Mouse (Mus musculus) neural tube, embryonic 12.5 days (tissue): ENCODE measurements at regions not wholly inside any gene's neighbourhood (a gene's known extent, or its start where the extent isn't known, plus 50 kb on each side); places are given as distances from the start of the nearest gene placed in this dataset.

ENCODE experiments used
- ATAC-seq: fragments of 200-750 bp; cut with Nextera tagmentation; 2 replicates; pipeline ENCODE4 v1.8.0; 2017; ENCODE audit warnings: low read depth, mild to moderate bottlenecking, moderate TSS enrichment, moderate library complexity; ENCODE audit not compliant: low FRiP score
- H3K27ac ChIP-seq: fragments of 300-500 bp; sonication (generic); 2 replicates; pipeline ENCODE4 v1.5.1; 2016
- H3K27me3 ChIP-seq: fragments of 300-500 bp; sonication (generic); replicated peaks from 2 replicates; pipeline ENCODE4 v1.6.1; 2016; ENCODE audit warnings: mild to moderate bottlenecking
- H3K36me3 ChIP-seq: fragments of 300-500 bp; sonication (generic); 2 replicates; pipeline ENCODE4 v1.6.1; 2016; ENCODE audit warnings: mild to moderate bottlenecking
- H3K4me1 ChIP-seq: fragments of 300-500 bp; sonication (generic); 2 replicates; pipeline ENCODE4 v1.6.1; 2016
- H3K4me2 ChIP-seq: fragments of 300-500 bp; sonication (generic); replicated peaks from 2 replicates; pipeline ENCODE4 v1.6.1; 2016; ENCODE audit warnings: mild to moderate bottlenecking
- H3K4me3 ChIP-seq: fragments of 300-500 bp; sonication (generic); 2 replicates; pipeline ENCODE4 v1.5.1; 2016
- H3K9ac ChIP-seq: fragments of 300-500 bp; sonication (generic); 2 replicates; pipeline ENCODE4 v1.6.1; 2016; ENCODE audit warnings: mild to moderate bottlenecking
- H3K9me3 ChIP-seq: fragments of 300-500 bp; sonication (generic); 2 replicates; pipeline ENCODE4 v1.6.1; 2016; ENCODE audit warnings: mild to moderate bottlenecking
- WGBS: fragments of 180-500 bp; shearing (Covaris S2); methylation state at CpG from one replicate; pipeline ENCODE4 v1.1.7; 2016; 5-methylcytosine and 5-hydroxymethylcytosine counted together

DNA sequence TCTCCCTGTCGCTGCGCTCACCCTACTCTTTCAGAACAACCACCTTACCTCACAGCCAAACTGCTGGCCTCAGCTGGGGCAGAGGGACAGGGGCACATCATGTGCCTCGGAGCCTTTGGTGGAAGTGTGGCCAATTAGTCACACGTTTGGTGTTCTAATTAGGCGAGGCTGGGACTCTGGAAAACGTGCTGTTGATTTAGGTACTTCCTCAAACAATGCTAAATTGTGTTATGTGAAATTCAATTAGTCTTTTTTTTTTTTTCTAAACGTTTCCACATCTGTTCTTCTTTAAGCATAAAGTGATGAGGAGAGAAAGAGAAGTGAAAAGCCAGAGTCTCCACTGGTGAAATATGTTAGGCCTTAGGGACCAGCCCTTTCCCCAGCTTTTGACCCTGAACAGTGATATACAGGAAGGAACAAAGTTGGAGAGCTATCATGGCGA is 174.1 kb downstream of the Tbx18 start:
- 28% methylated on average over 8 of the region's 8 CpGs for WGBS
- no peaks in the 10 kb centered on the region for H3K9me3 ChIP-seq
- H3K4me3 ChIP-seq = no peak overlapping the region
- H3K27me3 ChIP-seq = no peaks in the 10 kb centered on the region
- no peak overlapping the region for H3K9ac ChIP-seq
- H3K4me2 ChIP-seq = no peak overlapping the region
- 0 out of 2 replicates have a peak, but pooled peaks have one; percentile 25 for ATAC-seq
- no peak overlapping the region for H3K27ac ChIP-seq
- H3K4me1 ChIP-seq = no peaks in the 10 kb centered on the region
- H3K36me3 ChIP-seq = no peaks in the 10 kb centered on the region

DNA sequence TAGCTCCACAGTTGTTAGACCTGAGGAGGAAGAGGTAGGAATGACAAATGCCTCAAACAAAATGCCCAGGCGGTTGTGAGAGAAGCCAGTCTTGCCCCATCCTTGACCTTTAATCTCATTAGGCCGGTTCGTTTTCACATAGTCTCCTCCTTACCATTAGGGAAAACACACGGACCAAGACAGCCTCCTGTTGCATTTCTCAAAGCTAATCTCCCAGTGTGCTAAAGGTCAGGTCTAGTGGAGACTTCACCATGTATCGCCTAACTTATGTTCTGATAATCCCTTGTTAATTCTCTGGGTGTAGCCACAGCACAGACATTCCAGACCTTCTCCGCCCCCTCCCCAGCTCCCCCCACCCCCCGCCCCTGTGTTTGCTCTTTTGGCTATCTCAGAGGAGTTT is 174.5 kb downstream of the Tbx18 start:
- 49% methylated on average over 7 of the region's 7 CpGs for WGBS
- Histone ChIP-seq H3K4me3 (no peak overlapping the region), H3K4me2 (no peak overlapping the region), H3K4me1 (no peaks in the 10 kb centered on the region), H3K27ac (no peak overlapping the region), H3K27me3 (no peaks in the 10 kb centered on the region), H3K36me3 (no peaks in the 10 kb centered on the region), H3K9ac (no peak overlapping the region), H3K9me3 (no peaks in the 10 kb centered on the region)
- ATAC-seq = peak; percentile 21; the same call in 1 of the 2 replicates

DNA sequence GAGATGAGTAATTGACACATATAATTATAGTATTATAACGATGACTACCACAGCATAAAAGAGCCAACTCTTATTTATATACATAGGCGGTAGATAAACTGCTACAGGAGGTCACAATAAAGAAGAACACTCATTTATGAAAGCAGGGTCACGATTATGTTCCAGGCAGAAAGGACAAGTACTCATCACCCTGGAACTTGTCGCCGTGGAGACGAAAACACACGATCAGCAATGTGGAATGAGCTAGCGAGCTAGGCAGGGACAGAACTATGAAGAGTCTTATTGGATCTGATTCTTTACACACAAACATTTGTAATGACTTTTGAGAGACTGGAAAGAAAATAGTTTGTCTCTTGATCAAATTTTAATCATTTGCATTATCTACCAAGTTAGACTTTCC is 197.9 kb downstream of the Tbx18 start:
- Histone ChIP-seq H3K9ac (no peak overlapping the region), H3K27ac (no peak overlapping the region), H3K27me3 (no peaks in the 10 kb centered on the region), H3K36me3 (no peaks in the 10 kb centered on the region), H3K4me1 (no peaks in the 10 kb centered on the region), H3K4me2 (no peak overlapping the region), H3K9me3 (no peaks in the 10 kb centered on the region), H3K4me3 (no peak overlapping the region)
- ATAC-seq = no peak
- WGBS = 63% methylated on average over 8 of the region's 8 CpGs

DNA sequence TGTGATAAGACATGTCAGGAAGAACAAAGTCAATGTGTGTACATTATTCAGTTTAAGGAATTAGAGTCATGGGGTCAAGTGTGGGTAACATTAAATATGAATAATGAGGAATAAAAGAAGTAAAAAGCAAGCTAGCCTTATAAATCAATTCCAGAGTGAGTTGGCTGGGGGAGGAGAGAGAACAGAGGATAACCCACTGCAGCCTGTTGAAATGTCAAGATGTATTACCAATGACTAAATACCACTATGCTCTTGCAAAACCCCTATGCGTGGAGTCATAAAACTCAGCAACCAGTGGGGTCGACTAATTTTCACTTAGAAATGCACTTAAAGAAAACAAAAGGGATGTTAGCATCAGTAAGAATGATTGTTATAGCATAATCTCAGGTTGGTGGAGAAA is 201.2 kb downstream of the Tbx18 start:
- H3K4me3 ChIP-seq = no peak overlapping the region
- H3K4me1 ChIP-seq = no peaks in the 10 kb centered on the region
- no peak overlapping the region for H3K27ac ChIP-seq
- no peaks in the 10 kb centered on the region for H3K27me3 ChIP-seq
- ATAC-seq = no peak
- H3K4me2 ChIP-seq = no peak overlapping the region
- H3K36me3 ChIP-seq = no peaks in the 10 kb centered on the region
- no peaks in the 10 kb centered on the region for H3K9me3 ChIP-seq
- 87% methylated on average over 2 of the region's 2 CpGs for WGBS
- no peak overlapping the region for H3K9ac ChIP-seq

DNA sequence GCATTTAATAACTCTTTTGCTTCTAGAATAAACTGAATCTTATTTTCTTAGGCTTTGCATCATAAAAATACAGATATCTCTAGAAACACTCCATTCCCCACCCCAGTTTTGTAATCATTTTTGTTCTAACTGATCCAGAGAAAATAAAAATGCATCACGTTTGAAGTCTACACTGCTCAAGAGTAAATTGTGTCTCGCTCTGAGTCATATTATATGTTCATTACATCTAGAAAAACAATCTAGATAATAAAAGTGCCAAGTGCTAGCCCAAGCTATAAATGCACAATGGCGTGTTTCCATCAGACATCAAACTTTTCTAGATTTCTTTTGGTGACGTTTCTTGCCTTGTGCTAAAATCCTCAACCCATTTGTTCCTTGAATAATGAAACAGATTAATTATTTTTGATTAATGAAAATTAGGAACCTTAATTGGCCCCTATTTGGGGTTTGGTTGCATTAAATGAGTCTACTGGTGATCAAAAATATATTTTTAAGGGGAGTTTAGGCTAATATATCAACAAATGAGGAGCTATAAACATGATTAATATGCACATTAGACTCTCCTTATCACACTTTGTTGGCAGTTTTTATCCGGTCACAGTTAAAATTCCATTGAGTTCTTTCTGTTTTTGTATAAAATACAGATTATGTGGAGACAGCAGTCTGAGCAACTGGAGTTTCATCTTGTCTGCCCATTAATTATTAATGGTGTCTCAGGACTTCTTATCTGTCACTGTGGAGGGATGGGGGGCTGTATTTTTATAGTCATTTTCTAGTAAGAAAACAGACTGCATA is 206.0 kb downstream of the Tbx18 start:
- WGBS = 81% methylated on average over 5 of the region's 5 CpGs
- no peaks in the 10 kb centered on the region for H3K4me1 ChIP-seq
- no peak overlapping the region for H3K4me2 ChIP-seq
- H3K27ac ChIP-seq = no peak overlapping the region
- no peak overlapping the region for H3K9ac ChIP-seq
- no peaks in the 10 kb centered on the region for H3K27me3 ChIP-seq
- H3K36me3 ChIP-seq = no peaks in the 10 kb centered on the region
- no peak for ATAC-seq
- no peaks in the 10 kb centered on the region for H3K9me3 ChIP-seq
- no peak overlapping the region for H3K4me3 ChIP-seq

DNA sequence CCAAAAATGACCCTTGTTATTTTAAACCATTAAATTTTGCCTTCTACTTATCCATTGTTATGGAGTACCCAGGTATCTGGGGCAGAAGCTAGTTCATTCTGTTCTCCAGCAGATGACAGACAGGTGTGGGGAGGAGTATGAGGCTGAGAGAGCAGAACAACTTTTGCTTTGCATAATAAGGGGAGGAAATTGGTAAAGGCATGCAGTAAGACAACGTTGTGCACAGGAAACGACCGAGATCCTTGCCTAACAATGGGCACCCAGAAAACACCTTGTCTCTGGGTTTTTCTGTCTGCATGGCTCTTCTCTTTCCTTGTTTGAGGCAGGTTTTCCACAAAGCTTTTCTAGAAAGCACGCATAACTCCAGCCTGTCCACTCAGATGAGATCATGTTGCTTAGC is 220.4 kb downstream of the Tbx18 start:
- H3K9me3 ChIP-seq = no peaks in the 10 kb centered on the region
- no peak for ATAC-seq
- 79% methylated on average over 4 of the region's 4 CpGs for WGBS

DNA sequence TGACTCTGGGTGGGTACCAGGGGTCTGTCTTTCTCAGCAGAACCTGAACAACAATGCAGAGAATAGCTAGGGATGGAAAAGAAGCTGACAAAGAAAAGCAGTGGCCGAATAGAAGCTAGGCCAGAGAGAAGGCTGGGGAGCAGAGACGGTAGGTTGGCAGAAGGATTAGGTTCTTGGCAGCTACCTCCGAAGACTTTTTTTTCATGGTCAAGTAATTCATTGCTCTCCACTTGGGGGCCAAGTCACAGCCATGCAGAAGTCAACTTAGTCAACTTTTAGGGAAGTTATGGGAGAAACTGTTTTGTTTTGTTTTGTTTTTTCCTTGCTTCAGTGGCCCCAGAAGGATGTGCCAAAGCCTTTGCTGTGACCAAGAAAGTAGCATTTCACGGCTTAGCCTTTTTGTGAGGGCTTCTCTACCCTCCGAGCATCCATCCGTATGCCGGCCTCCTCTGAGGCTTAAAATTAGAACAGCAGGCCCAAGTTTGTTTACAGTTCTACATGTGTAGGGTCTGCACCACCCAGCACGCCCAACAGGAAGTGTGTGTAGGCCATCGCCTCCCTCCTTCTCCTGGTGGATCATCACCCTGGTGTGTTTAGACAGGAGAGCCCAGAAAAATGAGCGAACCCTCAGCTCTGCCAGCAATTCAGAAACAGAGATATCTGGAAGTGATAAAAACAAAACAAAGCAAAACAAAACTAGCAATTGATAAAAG is 226.2 kb downstream of the Tbx18 start:
- no peaks in the 10 kb centered on the region for H3K36me3 ChIP-seq
- no peak overlapping the region for H3K4me2 ChIP-seq
- H3K4me1 ChIP-seq = no peaks in the 10 kb centered on the region
- H3K27ac ChIP-seq = no peak overlapping the region
- no peak for ATAC-seq
- no peak overlapping the region for H3K4me3 ChIP-seq
- no peak overlapping the region for H3K9ac ChIP-seq
- H3K27me3 ChIP-seq = no peaks in the 10 kb centered on the region
- no peaks in the 10 kb centered on the region for H3K9me3 ChIP-seq
- WGBS = 76% methylated on average over 10 of the region's 10 CpGs

More for the DNA sequence above, 220.4 kb downstream of the Tbx18 start:
- no peak overlapping the region for H3K4me3 ChIP-seq
- no peaks in the 10 kb centered on the region for H3K4me1 ChIP-seq
- H3K9ac ChIP-seq = no peak overlapping the region
- H3K27me3 ChIP-seq = no peaks in the 10 kb centered on the region
- no peak overlapping the region for H3K27ac ChIP-seq
- no peaks in the 10 kb centered on the region for H3K36me3 ChIP-seq
- no peak overlapping the region for H3K4me2 ChIP-seq

DNA sequence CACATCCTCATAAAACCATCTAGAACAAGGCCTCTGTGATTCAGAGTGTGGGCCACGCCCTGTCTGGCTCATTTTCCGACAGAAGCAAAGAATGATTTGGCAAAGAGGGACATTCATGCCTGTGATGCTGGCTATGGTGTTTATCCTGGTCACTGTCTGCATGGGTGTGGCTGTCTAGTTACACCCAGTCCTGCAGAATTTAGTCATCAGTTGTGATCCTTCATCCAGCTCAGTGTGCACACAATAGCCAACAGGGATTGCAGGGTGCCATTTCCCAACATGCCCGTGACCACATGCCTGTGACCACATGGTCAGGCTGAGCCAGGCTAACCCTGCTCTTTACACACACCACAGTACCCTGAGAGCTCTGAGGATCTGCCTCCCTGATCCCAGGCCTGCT is 208.8 kb upstream of the Cep162 start:
- no peak overlapping the region for H3K9ac ChIP-seq
- WGBS = 87% methylated on average over 3 of the region's 3 CpGs
- H3K4me3 ChIP-seq = no peak overlapping the region
- H3K27me3 ChIP-seq = no peaks in the 10 kb centered on the region
- H3K27ac ChIP-seq = no peak overlapping the region
- no peak for ATAC-seq
- no peaks in the 10 kb centered on the region for H3K36me3 ChIP-seq
- H3K9me3 ChIP-seq = no peaks in the 10 kb centered on the region
- no peak overlapping the region for H3K4me2 ChIP-seq
- no peaks in the 10 kb centered on the region for H3K4me1 ChIP-seq

DNA sequence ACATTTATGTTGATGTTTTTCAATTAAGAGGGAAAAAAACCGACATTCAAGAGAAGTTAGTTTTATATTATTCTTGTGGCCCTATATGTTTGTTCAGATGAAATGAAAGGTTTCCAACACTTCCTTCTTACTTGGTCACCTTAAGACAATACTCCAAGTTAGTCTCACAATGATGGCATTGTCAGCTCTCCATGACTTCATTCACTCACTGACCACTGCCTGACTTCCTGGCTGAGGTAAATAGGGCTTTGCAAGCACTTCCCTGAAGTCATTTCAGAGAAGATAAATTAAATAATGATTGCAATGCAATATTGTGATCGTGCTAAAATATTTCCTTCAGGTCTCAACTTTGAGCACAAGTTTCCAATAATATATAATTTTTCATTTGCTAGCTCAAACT is 197.9 kb upstream of the Cep162 start:
- Histone ChIP-seq H3K27me3 (no peaks in the 10 kb centered on the region), H3K9me3 (no peaks in the 10 kb centered on the region), H3K4me1 (no peaks in the 10 kb centered on the region), H3K9ac (no peak overlapping the region), H3K36me3 (no peaks in the 10 kb centered on the region), H3K4me3 (no peak overlapping the region), H3K4me2 (no peak overlapping the region), H3K27ac (no peak overlapping the region)
- no peak for ATAC-seq
- WGBS = 82% methylated on average over 2 of the region's 2 CpGs

DNA sequence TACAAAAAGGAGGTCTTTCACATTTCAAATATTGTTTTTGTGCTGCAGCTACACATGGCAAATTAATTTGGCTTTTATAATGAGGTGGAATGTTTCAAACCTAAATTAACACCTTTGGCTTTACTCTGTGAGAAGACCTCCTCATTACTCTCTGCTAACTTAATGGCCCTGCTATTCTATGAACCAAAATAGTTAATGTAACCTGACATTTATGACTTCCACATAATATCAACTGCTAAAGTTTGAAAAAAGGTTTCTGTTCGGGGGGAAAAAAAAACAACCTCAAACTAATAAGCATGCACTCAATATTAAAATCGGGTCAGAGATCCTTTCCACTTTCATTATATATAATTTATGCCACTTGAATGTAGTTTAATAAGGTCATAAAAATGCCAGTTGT is 197.2 kb upstream of the Cep162 start:
- Histone ChIP-seq H3K4me2 (no peak overlapping the region), H3K36me3 (no peaks in the 10 kb centered on the region), H3K4me1 (no peaks in the 10 kb centered on the region), H3K27ac (no peak overlapping the region), H3K9ac (no peak overlapping the region), H3K27me3 (no peaks in the 10 kb centered on the region), H3K4me3 (no peak overlapping the region), H3K9me3 (no peaks in the 10 kb centered on the region)
- ATAC-seq = no peak
- 73% methylated on average over 2 of the region's 2 CpGs for WGBS

DNA sequence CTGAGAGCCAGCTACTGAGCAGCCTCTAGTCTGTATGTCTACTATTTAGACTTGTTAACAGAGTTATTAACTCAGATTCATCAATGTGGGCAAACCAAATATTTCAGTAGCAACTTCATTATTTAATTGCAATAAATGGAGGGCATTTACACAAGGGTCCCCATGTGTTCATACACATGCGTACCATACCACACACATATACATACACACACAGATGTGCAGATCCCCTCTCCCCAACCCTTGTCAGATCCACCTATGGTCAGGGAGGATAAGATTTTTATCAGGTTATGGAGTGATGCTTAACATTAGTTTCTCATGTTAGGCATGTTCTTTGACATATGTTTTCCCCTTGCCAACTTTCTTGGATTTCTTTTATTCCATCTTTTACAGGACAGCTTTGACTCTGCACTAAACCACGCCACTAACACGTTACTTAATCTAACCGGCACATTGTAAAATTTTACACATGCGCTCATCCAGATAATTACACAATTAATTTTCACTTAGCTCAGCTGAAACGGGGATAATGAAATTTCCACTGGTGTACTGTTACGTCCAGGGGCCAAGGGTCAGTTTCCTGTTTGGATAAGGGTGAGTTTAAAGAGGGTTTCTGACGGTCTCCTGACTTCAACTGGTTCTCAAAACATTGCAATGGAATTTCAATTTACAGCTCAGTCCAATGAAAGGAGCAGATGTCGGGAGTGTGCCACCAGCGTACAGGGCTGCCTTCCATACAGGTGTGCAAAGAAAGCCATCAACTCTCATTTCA is 188.3 kb upstream of the Cep162 start:
- no peaks in the 10 kb centered on the region for H3K9me3 ChIP-seq
- no peaks in the 10 kb centered on the region for H3K27me3 ChIP-seq
- 55% methylated on average over 10 of the region's 10 CpGs for WGBS
- no peaks in the 10 kb centered on the region for H3K4me1 ChIP-seq
- H3K4me2 ChIP-seq = no peak overlapping the region
- no peak overlapping the region for H3K4me3 ChIP-seq
- no peak for ATAC-seq
- no peak overlapping the region for H3K9ac ChIP-seq
- H3K27ac ChIP-seq = no peak overlapping the region
- no peaks in the 10 kb centered on the region for H3K36me3 ChIP-seq

DNA sequence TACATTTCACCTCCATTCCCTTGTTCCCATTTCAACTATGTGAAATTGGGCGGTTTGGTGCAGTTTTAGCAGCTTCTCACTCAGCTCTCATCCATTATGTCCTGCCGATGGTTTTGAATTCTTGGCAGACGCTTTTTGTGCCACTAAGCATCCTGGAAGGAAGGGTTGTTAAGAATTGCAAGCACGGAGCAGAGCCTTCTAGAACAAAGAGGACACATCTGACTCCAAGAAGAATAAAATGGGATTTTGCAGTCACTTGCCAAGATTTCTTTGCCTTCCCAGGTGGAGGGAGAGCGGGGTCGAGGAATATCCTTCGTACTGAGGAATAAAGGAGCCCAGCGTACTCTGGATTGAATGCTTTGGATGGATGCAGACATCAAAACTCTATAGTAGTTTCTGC is 176.7 kb upstream of the Cep162 start:
- H3K4me2 ChIP-seq = no peak overlapping the region

More for the DNA sequence above, 176.7 kb upstream of the Cep162 start:
- Histone ChIP-seq H3K27me3 (no peaks in the 10 kb centered on the region), H3K4me1 (no peaks in the 10 kb centered on the region), H3K9me3 (no peaks in the 10 kb centered on the region), H3K27ac (no peak overlapping the region), H3K36me3 (no peaks in the 10 kb centered on the region), H3K4me3 (no peak overlapping the region), H3K9ac (no peak overlapping the region)
- 62% methylated on average over 8 of the region's 8 CpGs for WGBS
- no peak for ATAC-seq
